Mouse (Mus musculus): ENCODE results near the gene Bcor. TPM values are rescaled to one million over a fixed set of nuclear protein-coding genes. Genes with fewer than 3 reads are reported as not detected.

The Bcor gene
- polyA plus RNA-seq, 1 experiment, result 11.1 TPM

DNA sequence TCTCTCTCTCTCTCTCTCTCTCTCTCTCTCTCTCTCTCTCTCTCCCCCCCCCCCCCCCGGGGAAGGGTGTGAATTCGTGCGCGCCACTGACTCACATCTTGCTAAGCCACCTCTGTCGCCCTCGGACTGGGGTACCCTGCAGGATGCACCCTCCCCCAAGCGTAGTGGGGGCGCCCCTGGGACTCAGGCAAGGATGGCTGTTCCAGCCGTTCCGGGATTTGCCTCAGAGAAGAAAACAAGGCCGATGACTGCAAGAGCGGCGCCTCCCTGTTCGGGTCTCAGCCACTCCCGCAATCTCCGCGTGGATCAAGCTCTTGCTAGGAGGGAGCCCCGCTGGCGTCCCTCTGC is 647 bp downstream of the Bcor start:
- H3K27me3 ChIP-seq (replicated peaks), result peaks cover 58% of the 10 kb centered on the region
- H3K9me3 ChIP-seq, result peaks cover 22% of the 10 kb centered on the region
- H3K36me3 ChIP-seq (replicated peaks; ENCODE audit: low read length), result no peaks in the 10 kb centered on the region
- TF ChIP-seq FLI1 (IDR thresholded peaks at IDR 0.05; ENCODE audit: low read length), result no peak
- no peak for TF ChIP-seq GATA1 (IDR thresholded peaks at IDR 0.05; ENCODE audit: borderline replicate concordance, low read length)
- peaks cover 34% of the 10 kb centered on the region for H3K4me1 ChIP-seq
- H3K4me3 ChIP-seq (replicated peaks), result peak overlapping the region; percentile 92

DNA sequence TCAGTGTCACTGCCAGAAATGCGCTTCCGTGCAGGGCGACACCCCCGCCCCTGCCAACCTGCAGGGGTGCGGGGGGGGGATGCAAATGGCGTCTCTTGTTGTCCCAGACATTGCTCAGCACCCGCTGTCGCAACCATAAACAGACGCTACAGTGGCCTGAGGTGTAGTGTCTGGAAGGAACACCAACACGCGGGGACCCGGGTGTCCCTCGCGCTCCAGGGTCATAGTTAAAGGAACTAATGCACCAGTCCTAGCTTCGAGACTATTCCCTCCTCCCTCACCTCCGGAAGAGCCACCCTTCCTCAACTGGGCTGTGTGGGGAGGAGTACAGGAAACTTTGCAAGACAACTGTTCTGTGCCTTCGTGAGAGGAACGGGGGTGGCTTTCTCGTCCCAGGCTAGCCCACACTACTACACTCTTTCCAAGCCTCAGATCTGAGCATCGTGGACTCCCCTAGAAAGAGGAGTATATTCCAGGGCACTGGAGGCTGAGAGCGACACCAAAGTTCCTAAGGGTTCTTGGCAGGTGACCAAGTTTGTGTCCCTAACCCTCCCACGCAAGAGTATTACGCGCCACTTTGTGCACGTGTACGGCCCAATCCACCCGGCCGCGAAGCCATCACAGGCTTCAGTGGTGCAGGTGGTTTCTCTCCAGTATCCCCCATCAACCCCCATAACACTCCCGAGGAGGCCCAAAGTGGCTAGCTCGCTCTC is 1.2 kb downstream of the Bcor start:
- Histone ChIP-seq H3K4me1 (peaks cover 34% of the 10 kb centered on the region), H3K4me3 (replicated peaks) (peak overlapping the region; percentile 92), H3K27me3 (replicated peaks) (peaks cover 61% of the 10 kb centered on the region), H3K36me3 (replicated peaks; ENCODE audit: low read length) (no peaks in the 10 kb centered on the region), H3K9me3 (peaks cover 22% of the 10 kb centered on the region)
- no peak for TF ChIP-seq GATA1 (IDR thresholded peaks at IDR 0.05; ENCODE audit: borderline replicate concordance, low read length)
- TF ChIP-seq FLI1 (IDR thresholded peaks at IDR 0.05; ENCODE audit: low read length), result no peak

DNA sequence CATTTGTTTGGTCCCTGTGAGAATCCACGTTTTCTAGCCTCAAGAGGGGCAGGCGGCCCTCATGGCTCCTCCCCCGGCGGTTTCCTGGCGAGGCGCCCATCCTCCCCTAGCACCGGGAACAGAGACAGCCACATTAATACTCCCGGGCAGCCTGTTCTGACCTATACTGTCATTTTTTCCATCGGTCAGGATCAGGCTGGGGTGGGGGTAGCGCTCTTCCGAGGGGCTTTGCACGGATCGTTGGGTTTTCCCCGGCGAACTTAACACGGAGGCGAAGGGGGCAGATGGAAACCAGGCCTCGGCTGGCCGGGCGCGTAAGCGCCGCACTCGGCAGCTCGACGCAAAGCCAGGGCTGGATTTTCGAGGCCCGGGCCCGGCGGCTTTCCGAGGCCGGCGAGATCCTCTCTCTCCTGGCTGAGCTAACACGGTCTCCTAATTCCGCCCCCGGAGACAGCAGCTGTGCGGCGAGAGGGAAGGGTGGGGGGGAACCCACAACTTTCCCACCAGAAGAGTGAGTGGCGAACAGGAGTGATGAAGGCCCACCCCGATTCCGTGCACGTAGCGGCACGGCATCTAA is 1.8 kb downstream of the Bcor start:
- Histone ChIP-seq H3K27me3 (replicated peaks) (peaks cover 66% of the 10 kb centered on the region), H3K9me3 (peaks cover 22% of the 10 kb centered on the region), H3K4me1 (peaks cover 38% of the 10 kb centered on the region), H3K4me3 (replicated peaks) (peak overlapping the region; percentile 92), H3K36me3 (replicated peaks; ENCODE audit: low read length) (no peaks in the 10 kb centered on the region)
- no peak for TF ChIP-seq GATA1 (IDR thresholded peaks at IDR 0.05; ENCODE audit: borderline replicate concordance, low read length)
- no peak for TF ChIP-seq FLI1 (IDR thresholded peaks at IDR 0.05; ENCODE audit: low read length)

DNA sequence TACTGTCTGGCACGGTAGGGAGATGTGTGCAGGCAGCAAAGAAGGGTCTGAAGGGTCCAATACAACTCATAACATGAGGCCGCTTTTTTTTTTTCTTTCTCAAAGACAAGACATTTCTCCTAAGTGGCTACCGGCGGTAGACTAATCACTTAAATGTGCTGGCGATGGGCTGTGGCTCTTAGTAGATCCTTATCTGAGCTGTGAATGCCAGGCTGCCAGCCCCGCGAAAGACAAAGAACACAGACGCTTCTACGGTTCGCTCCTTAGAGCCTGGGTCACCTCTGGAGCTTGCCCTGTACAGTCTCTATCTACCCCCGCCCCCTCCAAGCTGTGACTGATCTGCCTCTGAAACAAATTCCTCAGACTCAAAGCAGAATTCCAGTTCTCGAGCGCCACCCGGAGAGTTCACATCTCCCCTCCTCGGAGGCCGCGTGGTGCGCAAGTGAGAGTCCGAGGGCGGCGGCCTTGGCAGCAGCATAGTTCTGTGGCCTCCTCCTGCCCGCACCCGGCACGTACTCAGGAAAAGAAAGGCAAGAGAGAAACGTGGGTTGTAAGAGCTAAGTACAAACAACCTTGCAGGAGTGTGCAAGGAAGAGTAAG is 2.7 kb downstream of the Bcor start:
- Histone ChIP-seq H3K27me3 (replicated peaks) (peaks cover 72% of the 10 kb centered on the region), H3K4me1 (peaks cover 44% of the 10 kb centered on the region), H3K4me3 (replicated peaks) (peak overlapping the region; percentile 92), H3K36me3 (replicated peaks; ENCODE audit: low read length) (no peaks in the 10 kb centered on the region), H3K9me3 (peaks cover 22% of the 10 kb centered on the region)
- no peak for TF ChIP-seq GATA1 (IDR thresholded peaks at IDR 0.05; ENCODE audit: borderline replicate concordance, low read length)
- no peak for TF ChIP-seq FLI1 (IDR thresholded peaks at IDR 0.05; ENCODE audit: low read length)

DNA sequence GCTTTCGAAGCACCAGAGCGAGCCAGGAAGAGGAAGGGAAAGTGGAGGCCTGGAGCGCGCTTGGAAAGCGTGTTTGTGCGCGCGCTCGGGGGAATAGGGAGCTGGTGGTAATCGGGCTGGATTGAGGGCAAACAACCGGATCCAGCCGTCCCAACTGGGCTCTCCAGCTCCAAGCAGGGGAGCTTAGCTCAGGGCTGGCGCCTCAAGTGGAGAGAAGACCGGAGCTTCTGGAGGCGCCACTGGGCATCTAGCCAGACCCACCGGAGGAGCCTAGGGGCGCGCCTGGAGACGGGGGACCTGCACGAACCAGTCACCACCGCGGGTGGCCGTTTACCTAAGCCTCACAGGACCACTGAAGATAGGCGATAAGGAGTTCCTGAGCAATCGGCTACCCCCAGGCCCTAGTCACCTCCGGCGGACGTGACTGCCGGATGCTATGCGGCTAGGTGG is 4.3 kb downstream of the Bcor start:
- Histone ChIP-seq H3K36me3 (replicated peaks; ENCODE audit: low read length) (no peaks in the 10 kb centered on the region), H3K4me3 (replicated peaks) (peak overlapping the region; percentile 89), H3K27me3 (replicated peaks) (peaks cover 83% of the 10 kb centered on the region), H3K4me1 (peaks cover 56% of the 10 kb centered on the region), H3K9me3 (peaks cover 16% of the 10 kb centered on the region)
- TF ChIP-seq FLI1 (IDR thresholded peaks at IDR 0.05; ENCODE audit: low read length), result no peak
- TF ChIP-seq GATA1 (IDR thresholded peaks at IDR 0.05; ENCODE audit: borderline replicate concordance, low read length), result no peak; the same call in 2 of the 3 replicates

DNA sequence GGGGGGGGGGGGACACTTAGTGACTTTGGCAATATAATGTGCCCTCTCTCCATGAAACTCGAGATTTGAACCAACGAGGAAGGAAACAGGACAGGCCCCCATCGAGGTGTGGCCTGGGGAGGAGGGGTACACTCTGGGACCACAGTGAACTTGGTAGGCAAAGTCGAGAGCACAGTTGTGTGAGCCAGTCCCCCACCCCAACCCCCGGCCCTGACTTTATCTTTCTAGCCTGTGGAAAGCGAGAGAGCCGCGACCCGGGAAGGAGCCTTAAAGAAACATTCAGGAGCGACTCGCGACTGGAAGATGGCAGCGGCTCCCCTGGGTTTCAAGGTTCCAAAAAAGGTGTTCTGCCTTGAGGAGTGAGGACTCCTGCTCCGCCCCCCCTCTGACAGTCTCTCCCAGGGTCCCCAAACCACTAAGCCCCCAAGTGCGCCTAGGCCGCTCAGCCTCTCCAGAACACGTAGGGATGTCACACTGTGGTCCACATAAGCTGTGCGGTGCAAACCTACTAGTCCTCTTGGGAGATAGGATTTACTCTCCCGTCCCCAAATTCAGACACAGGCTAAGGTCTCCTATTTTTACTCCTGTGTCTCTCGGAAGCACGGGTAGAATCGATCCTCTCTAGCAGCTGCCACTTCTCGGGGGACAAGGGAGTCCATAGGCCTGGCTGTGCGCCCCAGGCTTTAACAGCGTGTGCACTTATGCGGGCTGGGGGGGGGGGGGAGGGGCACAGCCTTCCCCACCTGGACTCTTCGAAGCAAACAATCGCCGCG is 4.9 kb downstream of the Bcor start:
- Histone ChIP-seq H3K4me1 (peaks cover 57% of the 10 kb centered on the region), H3K9me3 (peaks cover 11% of the 10 kb centered on the region), H3K36me3 (replicated peaks; ENCODE audit: low read length) (no peaks in the 10 kb centered on the region), H3K4me3 (replicated peaks) (peak overlapping the region; percentile 89), H3K27me3 (replicated peaks) (peaks cover 83% of the 10 kb centered on the region)
- no peak for TF ChIP-seq GATA1 (IDR thresholded peaks at IDR 0.05; ENCODE audit: borderline replicate concordance, low read length)
- no peak for TF ChIP-seq FLI1 (IDR thresholded peaks at IDR 0.05; ENCODE audit: low read length)

DNA sequence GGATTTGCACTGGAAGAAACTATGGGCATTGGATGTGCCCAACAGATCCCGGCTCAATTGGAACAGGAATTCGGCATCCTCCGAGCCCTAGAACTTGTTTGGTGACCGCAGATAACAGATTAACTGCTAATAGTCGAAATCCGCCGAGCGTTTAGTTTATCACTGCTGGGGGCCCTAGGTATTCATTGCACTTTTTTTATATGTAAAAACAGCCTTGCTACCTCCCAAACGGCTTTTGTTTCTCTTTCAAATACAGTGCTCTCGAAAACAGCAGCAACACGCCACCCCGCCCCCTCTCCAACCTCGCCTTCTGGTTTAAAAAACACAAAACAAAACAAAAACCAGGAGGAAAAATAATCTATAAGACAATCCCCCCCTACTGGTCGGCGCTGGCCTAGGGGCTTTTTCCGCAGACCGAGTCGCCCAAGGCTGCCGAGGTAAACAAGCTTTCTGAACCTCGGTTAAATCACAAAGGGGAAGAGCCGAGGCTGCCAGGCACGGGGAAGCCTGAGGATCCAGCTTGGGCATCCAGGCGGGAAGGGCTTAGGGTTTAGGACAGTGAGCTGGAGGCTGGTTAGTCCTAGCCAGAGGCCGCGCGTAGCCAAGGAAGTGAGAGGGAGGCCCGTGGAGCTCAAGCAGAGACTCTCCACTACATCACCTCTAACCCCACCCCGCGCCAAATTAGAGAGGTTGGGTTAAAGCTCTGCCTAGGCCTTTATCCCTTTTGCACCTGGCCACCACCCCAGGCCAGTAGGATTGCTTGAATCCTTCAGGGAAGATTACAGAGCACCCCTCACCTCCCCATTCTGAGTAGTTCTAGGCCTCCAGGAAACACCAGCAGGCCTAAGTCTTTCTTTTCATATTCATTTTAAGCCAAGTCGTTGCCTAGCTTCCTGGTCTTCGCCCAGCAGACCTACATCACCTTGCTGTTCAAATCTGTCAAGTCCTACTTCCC is 6.7 kb downstream of the Bcor start:
- no peak for TF ChIP-seq GATA1 (IDR thresholded peaks at IDR 0.05; ENCODE audit: borderline replicate concordance, low read length)
- no peak for TF ChIP-seq FLI1 (IDR thresholded peaks at IDR 0.05; ENCODE audit: low read length)
- peaks cover 79% of the 10 kb centered on the region for H3K27me3 ChIP-seq (replicated peaks)
- peaks cover 56% of the 10 kb centered on the region for H3K4me1 ChIP-seq
- no peaks in the 10 kb centered on the region for H3K36me3 ChIP-seq (replicated peaks; ENCODE audit: low read length)
- peak overlapping the region; percentile 56 for H3K4me3 ChIP-seq (replicated peaks)
- peaks cover 3% of the 10 kb centered on the region; the same call in 1 of the 2 replicates for H3K9me3 ChIP-seq

DNA sequence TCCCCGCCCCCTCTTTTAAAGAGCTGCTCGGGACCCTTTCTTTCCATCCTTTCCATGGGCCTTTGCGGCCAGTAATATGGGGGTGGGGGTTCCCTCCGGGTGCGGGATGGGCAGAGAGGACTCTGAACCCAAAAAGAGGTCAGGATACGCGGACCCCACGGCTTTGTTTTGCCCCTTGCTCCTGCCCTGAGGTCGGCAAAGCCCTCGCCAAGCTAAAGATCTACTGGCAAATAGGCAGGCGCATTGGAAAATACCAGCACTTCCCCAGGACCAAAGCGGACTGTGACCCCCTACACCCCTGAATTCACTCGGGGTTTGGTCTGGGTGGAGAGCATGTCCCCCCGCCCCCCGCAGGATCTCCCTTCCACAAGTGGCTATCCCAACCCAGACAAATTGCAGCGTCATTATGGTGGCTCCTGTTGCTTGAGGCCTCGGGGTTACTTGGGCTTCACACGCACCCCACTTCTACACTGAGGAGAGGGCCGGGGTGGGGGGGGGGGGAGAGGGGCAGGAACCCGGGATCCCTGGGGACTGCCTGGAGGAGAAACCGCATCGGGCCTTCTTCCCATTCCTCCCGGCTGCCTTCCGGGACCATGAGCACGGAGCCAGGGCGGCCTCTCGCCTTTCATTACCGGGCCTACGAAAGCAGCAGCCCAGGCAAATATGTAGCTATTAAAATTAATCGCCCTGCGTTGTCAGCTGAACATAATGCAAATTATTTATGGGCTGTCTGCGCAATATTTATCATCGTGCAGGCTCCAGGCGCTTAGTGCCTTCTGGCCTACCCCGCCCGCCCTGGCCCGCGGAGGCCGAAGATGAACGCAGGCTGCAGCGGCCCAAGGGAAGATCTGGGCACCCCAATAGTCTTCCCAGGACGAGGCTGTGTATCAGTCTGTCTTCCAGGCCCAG is 7.9 kb downstream of the Bcor start:
- H3K4me1 ChIP-seq, result peaks cover 57% of the 10 kb centered on the region

More for the DNA sequence above, 7.9 kb downstream of the Bcor start:
- no peaks in the 10 kb centered on the region for H3K36me3 ChIP-seq (replicated peaks; ENCODE audit: low read length)
- H3K9me3 ChIP-seq, result no peaks in the 10 kb centered on the region
- peak overlapping the region; percentile 90 for H3K4me3 ChIP-seq (replicated peaks)
- H3K27me3 ChIP-seq (replicated peaks), result peaks cover 75% of the 10 kb centered on the region
- TF ChIP-seq GATA1 (IDR thresholded peaks at IDR 0.05; ENCODE audit: borderline replicate concordance, low read length) (no peak), FLI1 (IDR thresholded peaks at IDR 0.05; ENCODE audit: low read length) (no peak)
